ENCODE assay signal across 11 mouse cellular contexts in genomic region chr2:74136624-74137003, GRCm38 (mm10).
DNase-seq lines count a peak whose midpoint lies in the region; ATAC-seq and TF ChIP-seq lines count a peak whose summit lies in the region.
"Had no signal": no experiment of that assay in that cellular context is flagged by ENCODE, and none has a peak within 500 bp of the region (broad histone marks: within the 10 kb centered on the region; RNA-seq: fewer than 3 reads in every experiment).

No protein-coding gene starts in this region.

- TF ChIP-seq EP300 in liver, postnatal 0 days (IDR thresholded peaks at IDR 0.05; ENCODE audit: low read depth), result no peak

- no peak overlapping the region for H3K4me3 ChIP-seq in forebrain, embryonic 11.5 days (ENCODE audit: low read depth, low read length)
- no peak overlapping the region for H3K4me3 ChIP-seq in forebrain, embryonic 10.5 days
- no peak overlapping the region for H3K4me3 ChIP-seq in neural tube, embryonic 13.5 days
- H3K4me3 ChIP-seq in liver, postnatal 0 days (ENCODE audit: low read depth, low read length), result no peak overlapping the region
- H3K4me3 ChIP-seq: kidney, embryonic 15.5 days; limb, embryonic 15.5 days had no signal

- H3K9me3 ChIP-seq in forebrain, embryonic 11.5 days (ENCODE audit: control insufficient read depth, low read length), result no peaks in the 10 kb centered on the region
- no peaks in the 10 kb centered on the region for H3K9me3 ChIP-seq in forebrain, embryonic 10.5 days
- H3K9me3 ChIP-seq in neural tube, embryonic 13.5 days, result no peaks in the 10 kb centered on the region
- no peaks in the 10 kb centered on the region for H3K9me3 ChIP-seq in liver, postnatal 0 days (ENCODE audit: low read length)
- H3K9me3 ChIP-seq: kidney, embryonic 15.5 days; limb, embryonic 15.5 days had no signal

- ATAC-seq in forebrain, embryonic 11.5 days (replicated peaks; ENCODE audit: low FRiP score), result peak; percentile 34; the same call in 1 of the 2 replicates
- ATAC-seq in neural tube, embryonic 13.5 days (ENCODE audit: low read depth), result peak; percentile 57
- ATAC-seq in liver, postnatal 0 days, result no peak

- peaks cover 6% of the 10 kb centered on the region for H3K27me3 ChIP-seq in forebrain, embryonic 11.5 days (ENCODE audit: control insufficient read depth, insufficient read depth, low read length)
- peaks cover 71% of the 10 kb centered on the region for H3K27me3 ChIP-seq in forebrain, embryonic 10.5 days (ENCODE audit: poor library complexity, severe bottlenecking)
- no peaks in the 10 kb centered on the region for H3K27me3 ChIP-seq in neural tube, embryonic 13.5 days
- H3K27me3 ChIP-seq in liver, postnatal 0 days (ENCODE audit: insufficient read depth, low read length), result 0 out of 2 replicates have a peak, but pooled peaks cover 3% of the 10 kb centered on the region
- H3K27me3 ChIP-seq: kidney, embryonic 15.5 days; limb, embryonic 15.5 days had no signal

- H3K36me3 ChIP-seq in forebrain, embryonic 11.5 days (ENCODE audit: control insufficient read depth, insufficient read depth, low read length), result no peaks in the 10 kb centered on the region
- H3K36me3 ChIP-seq in forebrain, embryonic 10.5 days (replicated peaks), result no peaks in the 10 kb centered on the region
- H3K36me3 ChIP-seq in neural tube, embryonic 13.5 days, result no peaks in the 10 kb centered on the region
- H3K36me3 ChIP-seq in liver, postnatal 0 days (replicated peaks; ENCODE audit: insufficient read depth, low read length), result no peaks in the 10 kb centered on the region
- H3K36me3 ChIP-seq: kidney, embryonic 15.5 days; limb, embryonic 15.5 days had no signal

- H3K4me1 ChIP-seq in forebrain, embryonic 11.5 days (replicated peaks; ENCODE audit: control insufficient read depth, insufficient read depth, low read length), result peaks cover 10% of the 10 kb centered on the region
- peaks cover 42% of the 10 kb centered on the region for H3K4me1 ChIP-seq in forebrain, embryonic 10.5 days
- H3K4me1 ChIP-seq in neural tube, embryonic 13.5 days (replicated peaks), result peaks cover 29% of the 10 kb centered on the region
- no peaks in the 10 kb centered on the region for H3K4me1 ChIP-seq in liver, postnatal 0 days (ENCODE audit: insufficient read depth)

- WGBS in forebrain, embryonic 11.5 days, result 20% methylated on average over 9 of the region's 9 CpGs
- WGBS in forebrain, embryonic 10.5 days, result 23% methylated on average over 9 of the region's 9 CpGs
- WGBS in neural tube, embryonic 13.5 days, result 19% methylated on average over 9 of the region's 9 CpGs
- WGBS in liver, postnatal 0 days (ENCODE audit: insufficient replicate concordance), result 30% methylated on average over 9 of the region's 9 CpGs

- no peak overlapping the region for H3K9ac ChIP-seq in forebrain, embryonic 11.5 days (ENCODE audit: low read length)
- no peak overlapping the region for H3K9ac ChIP-seq in neural tube, embryonic 13.5 days
- H3K9ac ChIP-seq in liver, postnatal 0 days (replicated peaks), result no peak overlapping the region
- H3K9ac ChIP-seq: kidney, embryonic 15.5 days; limb, embryonic 15.5 days had no signal

- no peak overlapping the region for H3K27ac ChIP-seq in forebrain, embryonic 11.5 days (ENCODE audit: low read depth, low read length)
- no peak overlapping the region for H3K27ac ChIP-seq in forebrain, embryonic 10.5 days
- H3K27ac ChIP-seq in neural tube, embryonic 13.5 days (replicated peaks), result no peak overlapping the region
- H3K27ac ChIP-seq in liver, postnatal 0 days (ENCODE audit: low read depth), result no peak overlapping the region
- H3K27ac ChIP-seq: kidney, embryonic 15.5 days; limb, embryonic 15.5 days had no signal

- DNase-seq in forebrain, embryonic 11.5 days (ENCODE audit: low spot score), result no peak
- DNase-seq in forebrain, embryonic 10.5 days (ENCODE audit: extremely low spot score, low spot score), result no peak
- DNase-seq in left cerebral cortex, adult 18-20 months (ENCODE audit: low spot score in 2 of 2), result peak; percentile 58 to 62
- DNase-seq in left cerebral cortex, adult 11 months (ENCODE audit: low spot score), result no peak
- peak; percentile 19 to 22 for DNase-seq in frontal cortex, postnatal 10 days (ENCODE audit: low spot score in 2 of 2)
- no peak for DNase-seq in ovary, postnatal 14 days (ENCODE audit: low spot score)
- DNase-seq in liver, postnatal 0 days, result no peak
- DNase-seq: thymus, postnatal 25 days had no signal

- no peak for TF ChIP-seq CTCF in liver, postnatal 0 days (IDR thresholded peaks at IDR 0.05; ENCODE audit: low read depth)

- H3K4me2 ChIP-seq in forebrain, embryonic 11.5 days (ENCODE audit: low read depth, low read length, severe bottlenecking), result 0 out of 2 replicates have a peak overlapping the region, but pooled peaks have one; percentile 8
- H3K4me2 ChIP-seq in neural tube, embryonic 13.5 days, result peak overlapping the region; percentile 14; the same call in 1 of the 2 replicates
- H3K4me2 ChIP-seq in liver, postnatal 0 days (ENCODE audit: low read depth, low read length), result no peak overlapping the region
- H3K4me2 ChIP-seq: kidney, embryonic 15.5 days; limb, embryonic 15.5 days had no signal

Comparison
In these comparisons a context has a peak if more than half of its experiments do, and no peak if none do; other contexts are left out.
1. DNase-seq: peak in left cerebral cortex, adult 18-20 months (2 of 2) and frontal cortex, postnatal 10 days (2 of 2); none in forebrain, embryonic 11.5 days (single experiment), forebrain, embryonic 10.5 days (single experiment), left cerebral cortex, adult 11 months (single experiment), ovary, postnatal 14 days (single experiment) and liver, postnatal 0 days (single experiment).